Mouse (Mus musculus) bone marrow macrophage, adult 2 months (primary cell): ENCODE measurements at regions not wholly inside any gene's neighbourhood (a gene's known extent, or its start where the extent isn't known, plus 50 kb on each side); places are given as distances from the start of the nearest gene placed in this dataset.

Source experiments
- CTCF ChIP-seq: IDR thresholded peaks from 2 replicates; pipeline ENCODE4 v1.5.1; 2012; ENCODE audit warnings: low read depth, mild to moderate bottlenecking, low read length, moderate library complexity
- POLR2A ChIP-seq: IDR thresholded peaks from 2 replicates; pipeline ENCODE4 v1.6.1; 2012; ENCODE audit warnings: mild to moderate bottlenecking, low read depth, low read length, borderline replicate concordance

DNA sequence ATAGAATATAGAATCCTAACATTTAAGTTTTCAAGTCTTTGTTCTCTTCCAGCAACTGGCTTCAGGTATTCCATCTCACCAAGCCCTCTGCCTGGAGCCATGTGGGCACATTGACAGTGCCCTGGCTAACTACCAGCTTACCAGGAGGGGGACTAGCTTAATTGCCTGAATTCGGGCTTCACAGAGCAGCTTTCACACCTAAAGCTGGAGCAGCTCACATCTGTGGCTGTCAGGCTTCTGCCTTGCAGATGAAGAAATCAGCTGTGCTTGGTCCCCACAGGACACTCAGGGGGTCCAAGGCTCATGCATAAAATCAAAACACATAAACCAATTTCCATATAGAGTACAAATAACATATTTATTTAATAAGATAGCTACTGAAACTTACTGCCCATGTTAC, 1058.5 kb upstream of the Cited2 start:
- TF ChIP-seq CTCF (no peak), POLR2A (no peak)
